Mouse (Mus musculus) limb, embryonic 14.5 days (tissue): ENCODE data around the gene Pqbp1. TPM values are rescaled to one million over a fixed set of nuclear protein-coding genes. Genes with fewer than 3 reads are reported as not detected.
"Not testable (repeated sequence)": the region's sequence is repeated elsewhere in the genome, so short reads cannot be mapped to it uniquely, and the experiment has no call there.

Experiments
- ATAC-seq: fragments of 200-750 bp; cut with Nextera tagmentation; 2 replicates; pipeline ENCODE4 v1.8.0; 2017; ENCODE audit warnings: low read depth, moderate number of reproducible peaks, moderate TSS enrichment; ENCODE audit not compliant: low FRiP score
- DNase-seq: peaks from one replicate; pipeline ENCODE4 v3.0.0-alpha.2; 2015; ENCODE audit warnings: low spot score
- H3K27ac ChIP-seq: fragments of 300-500 bp; sonication (generic); replicated peaks from 2 replicates; pipeline ENCODE4 v1.5.1; 2014; ENCODE audit warnings: low read depth, mild to moderate bottlenecking, low read length, moderate library complexity, mixed read lengths
- H3K27me3 ChIP-seq: fragments of 300-500 bp; sonication (generic); 2 replicates; pipeline ENCODE4 v1.6.1; 2014; ENCODE audit warnings: low read length, mixed read lengths; ENCODE audit not compliant: control insufficient read depth, insufficient read depth
- H3K36me3 ChIP-seq: fragments of 300-500 bp; sonication (generic); 2 replicates; pipeline ENCODE4 v1.6.1; 2014; ENCODE audit warnings: mild to moderate bottlenecking, low read length, moderate library complexity, mixed read lengths; ENCODE audit not compliant: control insufficient read depth, insufficient read depth
- H3K4me1 ChIP-seq: fragments of 300-500 bp; sonication (generic); 2 replicates; pipeline ENCODE4 v1.6.1; 2014; ENCODE audit warnings: antibody characterized with exemption, low read length, mixed read lengths; ENCODE audit not compliant: control insufficient read depth, insufficient read depth
- H3K4me2 ChIP-seq: fragments of 300-500 bp; sonication (generic); replicated peaks from 2 replicates; pipeline ENCODE4 v1.6.1; 2014; ENCODE audit warnings: low read depth, mild to moderate bottlenecking, low read length, moderate library complexity; ENCODE audit not compliant: severe bottlenecking
- H3K4me3 ChIP-seq: fragments of 300-500 bp; sonication (generic); replicated peaks from 2 replicates; pipeline ENCODE4 v1.5.1; 2014; ENCODE audit warnings: low read length
- H3K9ac ChIP-seq: fragments of 300-500 bp; sonication (generic); 2 replicates; pipeline ENCODE4 v1.6.1; 2014; ENCODE audit warnings: mild to moderate bottlenecking, low read depth, low read length, moderate library complexity; ENCODE audit not compliant: severe bottlenecking
- H3K9me3 ChIP-seq: fragments of 300-500 bp; sonication (generic); 2 replicates; pipeline ENCODE4 v1.6.1; 2016; ENCODE audit warnings: low read length; ENCODE audit not compliant: control insufficient read depth
- POLR2A ChIP-seq: fragments of 200-500 bp; IDR thresholded peaks from 2 replicates; pipeline ENCODE4 v1.8.0; 2012; ENCODE audit warnings: inconsistent platforms, mild to moderate bottlenecking, moderate library complexity, borderline replicate concordance; ENCODE audit not compliant: insufficient read depth, insufficient read length; ENCODE audit errors: extremely low read depth
- WGBS: fragments of 180-500 bp; shearing (Covaris S2); extraction: QIAGEN DNeasy Blood & Tissue Kit; methylation state at CpG from one replicate; pipeline ENCODE4 v1.1.7; 2014; 5-methylcytosine and 5-hydroxymethylcytosine counted together
- polyA plus RNA-seq, 2 experiments: library from polyadenylated mRNA; depleted of rRNA in 1 of 2; stranded (reverse) in 1 of 2; unstranded in 1 of 2; fragments of >200 nt; fragmentation: Nextera tagmentation in 1 of 2; extraction: Ambion mirVana in 1 of 2; gene quantifications; 2 replicates each; pipeline versions ENCODE4 v1.2.1 to v1.2.3; 2012 to 2014

Gene Pqbp1
- polyA plus RNA-seq, 2 experiments, result 93.0 to 138 TPM

- no peaks in the 10 kb centered on the region for H3K4me1 ChIP-seq
- H3K27me3 ChIP-seq, result peaks cover 31% of the 10 kb centered on the region
- H3K4me2 ChIP-seq, result peak overlapping the region; percentile 37
- DNase-seq, result no peak
- H3K27ac ChIP-seq, result no peak overlapping the region
- no peaks in the 10 kb centered on the region for H3K36me3 ChIP-seq
- 21% methylated on average over 25 of the region's 48 CpGs for WGBS
- no peak for TF ChIP-seq POLR2A
- H3K4me3 ChIP-seq, result peak overlapping the region; percentile 21
- H3K9me3 ChIP-seq, result no peaks in the 10 kb centered on the region
- no peak for ATAC-seq
- H3K9ac ChIP-seq, result no peak overlapping the region
These were observed 23.0 kb upstream of the Pqbp1 start for GRCm38 (mm10) chrX:7922032-7922431.

DNA sequence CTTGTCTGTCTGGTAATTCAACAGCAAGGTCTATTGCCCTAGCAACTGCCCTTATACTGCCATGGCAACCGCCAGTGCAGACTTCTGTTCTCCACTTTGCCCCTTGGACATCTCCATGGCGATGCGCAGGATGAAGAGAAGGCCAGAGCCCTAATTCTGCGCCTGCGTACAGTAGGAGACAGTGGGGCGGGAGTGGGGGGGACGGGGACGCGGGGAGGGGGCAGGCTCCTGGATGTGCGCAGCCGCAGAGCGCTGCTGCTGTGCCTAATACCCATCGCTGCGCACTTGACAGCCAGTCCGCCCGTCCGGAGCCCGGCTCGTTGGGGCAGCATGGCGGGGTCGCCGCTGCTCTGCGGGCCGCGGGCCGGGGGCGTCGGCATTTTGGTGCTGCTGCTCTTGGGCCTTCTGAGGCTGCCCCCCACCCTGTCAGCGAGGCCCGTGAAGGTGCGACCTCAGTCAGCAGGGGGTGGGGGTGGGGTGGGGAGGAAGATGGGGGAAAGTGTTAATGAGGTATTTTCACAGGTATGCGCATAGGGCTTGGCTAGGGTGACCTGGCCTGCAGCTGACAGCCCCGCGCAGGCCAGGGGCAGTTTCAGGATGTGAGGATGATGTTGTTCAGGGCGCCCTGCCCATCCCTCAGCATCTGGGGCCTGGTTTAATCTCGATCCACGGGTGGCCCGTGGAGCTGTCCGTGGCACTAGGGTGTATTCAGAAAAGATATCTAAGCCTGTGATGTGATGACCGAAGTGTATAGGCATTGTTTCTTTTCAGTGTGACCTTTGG, 20.7 kb upstream of the Pqbp1 start, which contains the start of gene Pcsk1n:
Gene Pcsk1n (plus strand): TSS at position 222 of the 783 bp plus-strand sequence.
- no peaks in the 10 kb centered on the region for H3K4me1 ChIP-seq
- no peaks in the 10 kb centered on the region for H3K36me3 ChIP-seq
- DNase-seq (no peak), ATAC-seq (no peak)
- H3K9ac ChIP-seq, result no peak within 1 kb of the TSS
- H3K27ac ChIP-seq, result no peak within 1 kb of the TSS
- TF ChIP-seq POLR2A, result no peak
- H3K4me2 ChIP-seq, result peak within 1 kb of the TSS; percentile 43
- 21% methylated on average over 20 of the region's 40 CpGs for WGBS
- peak within 1 kb of the TSS; percentile 30 for H3K4me3 ChIP-seq
- H3K27me3 ChIP-seq, result peaks cover 28% of the 10 kb centered on the region
- no peaks in the 10 kb centered on the region for H3K9me3 ChIP-seq

- not testable (repeated sequence) for ATAC-seq, H3K9me3 ChIP-seq, H3K27ac ChIP-seq, H3K4me3 ChIP-seq, DNase-seq, H3K36me3 ChIP-seq, H3K4me2 ChIP-seq, H3K4me1 ChIP-seq, H3K9ac ChIP-seq
- 70% methylated on average over 6 of the region's 6 CpGs for whole genome bisulfite sequencing
- peaks cover 26% of the 10 kb centered on the region for H3K27me3 ChIP-seq
These were observed 18.9 kb upstream of the Pqbp1 start for GRCm38 (mm10) chrX:7917960-7918359.

DNA sequence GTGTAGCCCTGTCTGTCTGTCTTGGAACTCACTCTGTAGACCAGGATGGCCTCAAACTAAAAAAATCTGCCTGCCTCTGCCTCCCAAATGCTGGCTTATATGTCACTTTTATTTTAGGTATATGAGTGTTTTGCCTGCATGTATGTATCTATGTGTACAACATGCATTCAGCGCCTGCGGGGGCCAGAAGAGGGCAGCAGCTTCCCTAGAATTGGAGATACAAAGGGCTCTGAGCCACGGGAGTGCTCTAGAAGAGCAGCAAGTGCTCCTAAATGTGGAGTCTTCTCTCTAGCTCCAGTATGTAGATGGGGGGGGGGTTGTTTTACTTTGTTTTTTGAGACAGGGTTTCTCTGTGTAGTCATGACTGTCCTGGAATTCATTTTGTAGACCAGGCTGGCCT, 16.6 kb upstream of the Pqbp1 start:
- ATAC-seq, DNase-seq, H3K27me3 ChIP-seq, H3K36me3 ChIP-seq, H3K4me3 ChIP-seq, H3K4me2 ChIP-seq, H3K9me3 ChIP-seq, H3K4me1 ChIP-seq, H3K9ac ChIP-seq, H3K27ac ChIP-seq: not testable (repeated sequence)
- 44% methylated on average over 3 of the region's 3 CpGs for WGBS

GRCm38 (mm10) chrX:7910473-7910872, 11.4 kb upstream of the Pqbp1 start:
- WGBS, result 61% methylated on average over 6 of the region's 6 CpGs
- no peak for ATAC-seq
- Histone ChIP-seq H3K4me2 (no peak overlapping the region), H3K36me3 (peaks cover 10% of the 10 kb centered on the region), H3K27me3 (no peaks in the 10 kb centered on the region), H3K9me3 (no peaks in the 10 kb centered on the region), H3K27ac (no peak overlapping the region), H3K4me3 (no peak overlapping the region), H3K9ac (no peak overlapping the region), H3K4me1 (no peaks in the 10 kb centered on the region)
- TF ChIP-seq POLR2A, result no peak
- DNase-seq, result no peak

DNA sequence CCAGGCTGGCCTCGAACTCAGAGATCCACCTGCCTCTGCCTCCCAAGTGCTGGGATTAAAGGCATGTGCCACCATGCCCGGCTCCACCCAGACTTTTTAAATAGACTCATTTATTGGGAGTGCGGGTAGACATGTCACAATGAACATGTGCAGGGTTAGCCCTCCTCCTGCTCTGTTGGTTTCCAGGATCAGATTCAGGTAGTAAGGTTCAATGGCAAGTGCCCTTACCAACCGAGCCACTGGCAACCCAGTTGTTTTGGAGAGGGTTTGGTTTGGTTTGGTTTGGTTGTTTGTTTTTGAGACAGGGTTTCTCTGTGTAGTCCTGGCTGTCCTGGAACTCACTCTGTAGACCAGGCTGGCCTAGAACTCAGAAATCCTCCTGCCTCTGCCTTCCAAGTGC, 10.2 kb upstream of the Pqbp1 start, which contains the start of gene Gm10490:
Gene Gm10490 (plus strand): TSS at position 301 of the 400 bp plus-strand sequence.
- H3K9ac ChIP-seq, H3K9me3 ChIP-seq, ATAC-seq, DNase-seq, H3K4me1 ChIP-seq, H3K4me2 ChIP-seq, H3K27me3 ChIP-seq, H3K4me3 ChIP-seq, H3K27ac ChIP-seq: not testable (repeated sequence)
- 86% methylated on average over 4 of the region's 4 CpGs for WGBS
- peaks cover 10% of the 10 kb centered on the region for H3K36me3 ChIP-seq
